Mouse (Mus musculus): ENCODE data around the gene Ltb4r1. TPM values are rescaled to one million over a fixed set of nuclear protein-coding genes. Genes with fewer than 3 reads are reported as not detected.
A peak's percentile ranks its signal among the peaks of the same experiment; 100 is the strongest.
"Not testable (repeated sequence)": the region's sequence is repeated elsewhere in the genome, so short reads cannot be mapped to it uniquely, and the experiment has no call there.

Gene Ltb4r1
- polyA plus RNA-seq, 1 experiment from 2014 or later = 0.17 TPM

DNA sequence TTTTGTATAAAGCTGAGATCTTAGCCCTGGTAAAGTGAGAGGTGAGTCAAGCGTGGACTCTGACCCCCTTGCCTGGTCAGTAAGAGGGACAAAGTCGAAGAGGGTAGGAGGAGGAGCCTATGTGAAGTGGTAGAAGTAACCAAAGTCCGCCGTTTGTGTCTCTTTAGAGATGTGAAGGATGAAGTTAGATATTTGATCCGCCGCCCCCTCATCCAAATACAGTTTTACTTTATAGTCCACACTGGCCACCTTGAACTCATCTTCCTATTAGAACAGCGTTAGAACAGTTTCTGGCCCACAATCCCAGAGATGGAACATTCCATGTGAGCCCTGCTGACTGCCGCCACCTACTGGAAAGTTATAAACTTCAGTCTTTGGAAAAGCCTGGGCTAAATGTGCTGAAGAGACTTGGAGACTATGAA is 7.4 kb upstream of the Ltb4r1 start, which contains the start of gene Cideb:
Gene Cideb, minus strand, starts transcription at position 96 of the 422 bp plus-strand sequence.
- ATAC-seq (ENCODE audit: insufficient number of reproducible peaks, low FRiP score, low TSS enrichment, low read depth) = no peak
- WGBS = 25% methylated on average over 8 of the region's 8 CpGs
- H3K9me3 ChIP-seq (ENCODE audit: control insufficient read depth, low read length) = no peaks in the 10 kb centered on the region
- peak; percentile 66 for DNase-seq (ENCODE audit: low spot score)
- peaks cover 11% of the 10 kb centered on the region; the same call in 1 of the 2 replicates for H3K36me3 ChIP-seq (ENCODE audit: control insufficient read depth, insufficient read depth, low read length)
- H3K4me1 ChIP-seq (ENCODE audit: control insufficient read depth, insufficient read depth, low read length) = peaks cover 7% of the 10 kb centered on the region; the same call in 1 of the 2 replicates
- H3K27me3 ChIP-seq (ENCODE audit: control insufficient read depth, insufficient read depth, low read length) = peaks cover 11% of the 10 kb centered on the region
- no peak within 1 kb of the TSS for H3K4me3 ChIP-seq (ENCODE audit: low read depth, low read length)
- H3K4me2 ChIP-seq (ENCODE audit: low read depth, severe bottlenecking) = no peak within 1 kb of the TSS
- no peak within 1 kb of the TSS for H3K27ac ChIP-seq (replicated peaks; ENCODE audit: low read depth, low read length)
- no peak within 1 kb of the TSS for H3K9ac ChIP-seq (ENCODE audit: low read length)

DNA sequence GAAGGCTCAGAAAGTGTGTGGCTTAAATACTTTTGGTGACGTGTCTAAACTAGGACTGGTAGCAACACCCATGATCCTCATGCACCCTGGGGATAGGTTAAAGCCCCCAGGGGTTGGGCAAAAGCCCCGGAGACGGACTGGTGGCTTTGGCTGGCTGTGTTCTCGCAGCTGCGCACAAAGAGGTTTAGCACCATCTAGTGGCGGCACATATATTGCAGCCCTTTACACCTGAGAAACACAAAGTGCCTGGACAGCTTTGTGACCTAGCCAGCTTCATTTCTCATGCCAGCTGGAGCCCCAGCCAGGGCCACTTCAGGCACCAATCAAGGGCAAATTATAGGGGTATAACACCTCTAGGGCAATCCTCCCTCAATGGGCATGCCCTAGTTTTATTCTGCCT is 5.6 kb upstream of the Ltb4r1 start:
- peak overlapping the region; percentile 35 for H3K4me2 ChIP-seq (ENCODE audit: low read depth, severe bottlenecking)
- 0 out of 2 replicates have a peak, but pooled peaks have one; percentile 24 for ATAC-seq (ENCODE audit: insufficient number of reproducible peaks, low FRiP score, low TSS enrichment, low read depth)
- not testable (repeated sequence) for H3K27ac ChIP-seq (replicated peaks; ENCODE audit: low read depth, low read length); H3K9me3 ChIP-seq (ENCODE audit: control insufficient read depth, low read length); H3K4me3 ChIP-seq (ENCODE audit: low read depth, low read length); H3K36me3 ChIP-seq (ENCODE audit: control insufficient read depth, insufficient read depth, low read length); H3K4me1 ChIP-seq (ENCODE audit: control insufficient read depth, insufficient read depth, low read length); H3K9ac ChIP-seq (ENCODE audit: low read length)
- H3K27me3 ChIP-seq (ENCODE audit: control insufficient read depth, insufficient read depth, low read length) = peaks cover 11% of the 10 kb centered on the region
- under 1% methylated on average over 6 of the region's 6 CpGs for WGBS
- DNase-seq (ENCODE audit: low spot score) = peak; percentile 94

DNA sequence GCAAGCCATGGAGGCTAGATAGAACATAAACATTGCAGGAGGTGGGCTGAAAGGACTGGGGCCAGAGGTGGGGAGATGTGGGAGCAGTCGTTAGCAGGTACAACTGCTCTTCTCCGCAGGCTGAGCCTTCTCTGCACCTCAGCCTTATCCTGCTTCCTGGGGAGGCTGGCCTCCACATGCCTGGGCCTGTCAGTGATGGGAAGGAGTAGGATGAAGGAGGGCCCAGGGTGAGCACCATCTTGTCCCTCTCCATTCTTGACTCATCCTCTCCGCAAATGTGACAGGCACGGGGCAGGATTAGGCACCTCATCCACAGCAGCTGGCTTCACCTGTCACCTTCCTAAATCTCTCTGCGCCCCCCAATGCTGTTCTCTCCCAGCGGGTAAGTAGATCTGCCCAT is 4.6 kb upstream of the Ltb4r1 start, which contains the start of gene Ltb4r2:
Gene Ltb4r2, plus strand, starts transcription at position 266 of the 400 bp plus-strand sequence.
- DNase-seq (ENCODE audit: low spot score) (no peak), ATAC-seq (ENCODE audit: insufficient number of reproducible peaks, low FRiP score, low TSS enrichment, low read depth) (no peak)
- Histone ChIP-seq H3K9me3 (ENCODE audit: control insufficient read depth, low read length) (no peaks in the 10 kb centered on the region), H3K4me1 (ENCODE audit: control insufficient read depth, insufficient read depth, low read length) (peaks cover 7% of the 10 kb centered on the region; the same call in 1 of the 2 replicates), H3K36me3 (ENCODE audit: control insufficient read depth, insufficient read depth, low read length) (no peaks in the 10 kb centered on the region), H3K4me3 (ENCODE audit: low read depth, low read length) (peak within 1 kb of the TSS; percentile 51), H3K4me2 (ENCODE audit: low read depth, severe bottlenecking) (peak within 1 kb of the TSS; percentile 93), H3K27ac (replicated peaks; ENCODE audit: low read depth, low read length) (no peak within 1 kb of the TSS), H3K9ac (ENCODE audit: low read length) (peak within 1 kb of the TSS; percentile 70), H3K27me3 (ENCODE audit: control insufficient read depth, insufficient read depth, low read length) (peaks cover 11% of the 10 kb centered on the region)
- WGBS = 70% methylated on average over 6 of the region's 6 CpGs

DNA sequence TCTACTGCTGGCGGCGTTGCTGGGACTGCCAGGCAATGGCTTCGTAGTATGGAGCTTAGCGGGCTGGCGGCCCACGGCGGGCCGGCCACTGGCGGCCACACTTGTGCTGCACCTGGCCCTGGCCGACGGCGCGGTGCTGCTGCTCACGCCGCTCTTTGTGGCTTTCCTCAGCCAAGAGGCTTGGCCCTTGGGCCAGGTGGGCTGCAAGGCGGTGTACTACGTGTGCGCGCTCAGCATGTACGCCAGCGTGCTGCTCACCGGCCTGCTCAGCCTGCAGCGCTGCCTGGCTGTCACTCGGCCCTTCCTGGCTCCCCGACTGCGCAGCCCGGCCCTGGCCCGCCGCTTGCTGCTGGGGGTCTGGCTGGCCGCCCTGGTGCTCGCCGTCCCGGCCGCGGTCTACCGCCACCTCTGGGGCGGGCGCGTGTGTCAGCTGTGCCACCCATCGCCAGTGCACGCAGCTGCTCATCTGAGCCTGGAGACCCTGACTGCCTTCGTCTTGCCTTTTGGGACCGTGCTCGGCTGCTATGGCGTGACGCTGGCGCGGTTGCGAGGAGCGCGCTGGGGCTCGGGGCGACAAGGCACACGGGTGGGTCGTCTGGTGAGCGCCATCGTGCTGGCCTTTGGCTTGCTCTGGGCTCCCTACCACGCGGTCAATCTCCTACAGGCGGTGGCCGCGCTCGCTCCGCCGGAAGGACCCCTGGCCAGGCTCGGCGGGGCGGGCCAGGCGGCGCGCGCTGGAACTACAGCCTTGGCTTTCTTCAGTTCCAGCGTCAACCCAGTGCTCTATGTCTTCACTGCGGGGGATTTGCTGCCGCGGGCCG is 3.6 kb upstream of the Ltb4r1 start:
- DNase-seq (ENCODE audit: low spot score) = peak; percentile 77
- H3K9ac ChIP-seq (ENCODE audit: low read length) = peak overlapping the region; percentile 70
- peaks cover 17% of the 10 kb centered on the region for H3K27me3 ChIP-seq (ENCODE audit: control insufficient read depth, insufficient read depth, low read length)
- peaks cover 7% of the 10 kb centered on the region; the same call in 1 of the 2 replicates for H3K4me1 ChIP-seq (ENCODE audit: control insufficient read depth, insufficient read depth, low read length)
- H3K4me3 ChIP-seq (ENCODE audit: low read depth, low read length) = peak overlapping the region; percentile 51
- H3K36me3 ChIP-seq (ENCODE audit: control insufficient read depth, insufficient read depth, low read length) = no peaks in the 10 kb centered on the region
- ATAC-seq (ENCODE audit: insufficient number of reproducible peaks, low FRiP score, low TSS enrichment, low read depth) = peak; percentile 68
- no peak overlapping the region for H3K27ac ChIP-seq (replicated peaks; ENCODE audit: low read depth, low read length)
- peak overlapping the region; percentile 93 for H3K4me2 ChIP-seq (ENCODE audit: low read depth, severe bottlenecking)
- WGBS = under 1% methylated on average over 77 of the region's 77 CpGs
- no peaks in the 10 kb centered on the region for H3K9me3 ChIP-seq (ENCODE audit: control insufficient read depth, low read length)

DNA sequence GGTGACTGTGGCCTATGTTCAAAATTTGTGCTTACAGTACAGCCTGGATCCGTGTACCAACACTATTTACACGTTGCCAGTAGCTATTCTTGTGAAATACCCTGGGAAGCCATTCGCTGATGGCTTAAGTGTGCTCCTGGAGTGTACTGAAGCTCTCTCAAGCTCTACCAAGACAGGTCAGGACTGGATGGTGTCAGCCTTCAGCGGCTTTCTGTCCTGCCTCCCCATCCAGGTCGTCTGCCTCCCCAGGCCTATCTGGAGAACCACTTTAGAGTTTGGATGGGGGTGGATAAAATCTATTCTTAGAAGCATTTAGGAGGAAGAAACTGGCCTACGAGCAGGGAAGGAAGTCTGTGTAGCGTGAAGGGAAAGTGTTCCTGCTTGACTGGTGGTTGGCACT is 2.6 kb upstream of the Ltb4r1 start:
- WGBS = 71% methylated on average over 7 of the region's 7 CpGs
- H3K27ac ChIP-seq (replicated peaks; ENCODE audit: low read depth, low read length) = no peak overlapping the region
- H3K4me2 ChIP-seq (ENCODE audit: low read depth, severe bottlenecking) = no peak overlapping the region
- H3K9ac ChIP-seq (ENCODE audit: low read length) = no peak overlapping the region; the same call in 1 of the 2 replicates
- no peak for DNase-seq (ENCODE audit: low spot score)
- ATAC-seq (ENCODE audit: insufficient number of reproducible peaks, low FRiP score, low TSS enrichment, low read depth) = no peak
- H3K4me3 ChIP-seq (ENCODE audit: low read depth, low read length) = no peak overlapping the region
- peaks cover 7% of the 10 kb centered on the region; the same call in 1 of the 2 replicates for H3K4me1 ChIP-seq (ENCODE audit: control insufficient read depth, insufficient read depth, low read length)
- no peaks in the 10 kb centered on the region for H3K36me3 ChIP-seq (ENCODE audit: control insufficient read depth, insufficient read depth, low read length)
- H3K9me3 ChIP-seq (ENCODE audit: control insufficient read depth, low read length) = no peaks in the 10 kb centered on the region
- peaks cover 24% of the 10 kb centered on the region for H3K27me3 ChIP-seq (ENCODE audit: control insufficient read depth, insufficient read depth, low read length)

DNA sequence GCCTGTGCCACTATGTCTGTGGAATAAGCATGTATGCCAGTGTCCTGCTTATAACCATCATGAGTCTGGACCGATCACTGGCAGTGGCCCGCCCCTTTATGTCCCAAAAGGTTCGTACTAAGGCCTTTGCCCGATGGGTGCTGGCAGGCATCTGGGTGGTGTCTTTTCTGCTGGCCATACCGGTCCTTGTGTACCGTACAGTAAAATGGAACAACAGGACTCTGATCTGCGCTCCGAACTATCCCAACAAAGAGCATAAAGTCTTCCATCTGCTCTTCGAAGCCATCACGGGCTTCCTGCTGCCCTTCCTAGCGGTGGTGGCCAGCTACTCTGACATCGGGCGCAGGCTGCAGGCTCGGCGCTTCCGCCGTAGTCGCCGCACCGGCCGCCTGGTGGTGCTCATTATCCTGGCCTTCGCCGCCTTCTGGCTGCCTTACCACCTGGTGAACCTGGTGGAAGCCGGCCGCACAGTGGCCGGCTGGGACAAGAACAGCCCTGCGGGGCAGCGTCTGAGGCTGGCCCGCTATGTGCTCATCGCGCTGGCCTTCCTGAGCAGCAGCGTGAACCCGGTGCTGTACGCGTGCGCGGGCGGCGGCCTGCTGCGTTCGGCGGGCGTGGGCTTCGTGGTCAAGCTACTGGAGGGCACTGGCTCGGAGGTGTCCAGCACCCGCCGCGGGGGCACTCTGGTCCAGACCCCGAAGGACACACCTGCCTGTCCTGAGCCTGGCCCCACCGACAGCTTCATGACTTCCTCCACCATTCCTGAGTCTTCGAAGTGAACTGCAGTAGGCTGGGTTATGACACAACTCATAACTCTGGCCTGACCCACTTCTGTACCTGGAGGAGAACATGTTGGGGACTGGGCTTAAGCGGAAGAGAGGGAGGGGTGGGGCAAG is 2.0 kb downstream of the Ltb4r1 start:
- H3K27ac ChIP-seq (replicated peaks; ENCODE audit: low read depth, low read length) = no peak overlapping the region
- peak overlapping the region; percentile 84 for H3K4me2 ChIP-seq (ENCODE audit: low read depth, severe bottlenecking)
- H3K27me3 ChIP-seq (ENCODE audit: control insufficient read depth, insufficient read depth, low read length) = peaks cover 12% of the 10 kb centered on the region
- peak overlapping the region; percentile 26 for H3K4me3 ChIP-seq (ENCODE audit: low read depth, low read length)
- H3K4me1 ChIP-seq (ENCODE audit: control insufficient read depth, insufficient read depth, low read length) = 0 out of 2 replicates have a peak, but pooled peaks cover under 1% of the 10 kb centered on the region
- no peaks in the 10 kb centered on the region for H3K9me3 ChIP-seq (ENCODE audit: control insufficient read depth, low read length)
- ATAC-seq (ENCODE audit: insufficient number of reproducible peaks, low FRiP score, low TSS enrichment, low read depth) (peak; percentile 57; the same call in 1 of the 2 replicates), DNase-seq (ENCODE audit: low spot score) (peak; percentile 83)
- H3K9ac ChIP-seq (ENCODE audit: low read length) = peak overlapping the region; percentile 61
- WGBS = 12% methylated on average over 52 of the region's 52 CpGs
- H3K36me3 ChIP-seq (ENCODE audit: control insufficient read depth, insufficient read depth, low read length) = no peaks in the 10 kb centered on the region

DNA sequence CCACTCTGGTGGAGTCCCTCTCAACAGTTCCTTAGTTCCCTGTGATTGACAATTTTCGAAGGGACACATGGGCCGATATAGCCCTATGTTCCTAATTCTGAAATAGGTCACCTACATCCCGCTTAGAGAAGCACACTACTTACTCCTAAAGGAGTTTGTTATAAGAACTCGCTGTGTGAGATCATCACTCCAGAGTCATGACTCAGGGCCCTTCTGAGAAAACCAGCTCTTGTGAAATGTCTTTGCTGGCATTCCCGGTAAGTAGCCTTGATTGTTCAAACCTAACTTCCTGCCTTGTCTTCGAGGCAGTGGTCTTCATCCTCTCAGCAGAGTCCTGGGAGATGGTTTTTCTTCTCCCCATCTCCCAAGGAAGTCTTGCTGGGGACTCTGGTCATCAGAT is 2.8 kb downstream of the Ltb4r1 start:
- Histone ChIP-seq H3K4me1 (ENCODE audit: control insufficient read depth, insufficient read depth, low read length) (no peaks in the 10 kb centered on the region), H3K9ac (ENCODE audit: low read length) (no peak overlapping the region), H3K4me2 (ENCODE audit: low read depth, severe bottlenecking) (no peak overlapping the region), H3K36me3 (ENCODE audit: control insufficient read depth, insufficient read depth, low read length) (no peaks in the 10 kb centered on the region), H3K4me3 (ENCODE audit: low read depth, low read length) (no peak overlapping the region), H3K9me3 (ENCODE audit: control insufficient read depth, low read length) (no peaks in the 10 kb centered on the region), H3K27ac (replicated peaks; ENCODE audit: low read depth, low read length) (no peak overlapping the region), H3K27me3 (ENCODE audit: control insufficient read depth, insufficient read depth, low read length) (peaks cover 12% of the 10 kb centered on the region)
- ATAC-seq (ENCODE audit: insufficient number of reproducible peaks, low FRiP score, low TSS enrichment, low read depth) (no peak), DNase-seq (ENCODE audit: low spot score) (no peak)
- 87% methylated on average over 6 of the region's 6 CpGs for WGBS

DNA sequence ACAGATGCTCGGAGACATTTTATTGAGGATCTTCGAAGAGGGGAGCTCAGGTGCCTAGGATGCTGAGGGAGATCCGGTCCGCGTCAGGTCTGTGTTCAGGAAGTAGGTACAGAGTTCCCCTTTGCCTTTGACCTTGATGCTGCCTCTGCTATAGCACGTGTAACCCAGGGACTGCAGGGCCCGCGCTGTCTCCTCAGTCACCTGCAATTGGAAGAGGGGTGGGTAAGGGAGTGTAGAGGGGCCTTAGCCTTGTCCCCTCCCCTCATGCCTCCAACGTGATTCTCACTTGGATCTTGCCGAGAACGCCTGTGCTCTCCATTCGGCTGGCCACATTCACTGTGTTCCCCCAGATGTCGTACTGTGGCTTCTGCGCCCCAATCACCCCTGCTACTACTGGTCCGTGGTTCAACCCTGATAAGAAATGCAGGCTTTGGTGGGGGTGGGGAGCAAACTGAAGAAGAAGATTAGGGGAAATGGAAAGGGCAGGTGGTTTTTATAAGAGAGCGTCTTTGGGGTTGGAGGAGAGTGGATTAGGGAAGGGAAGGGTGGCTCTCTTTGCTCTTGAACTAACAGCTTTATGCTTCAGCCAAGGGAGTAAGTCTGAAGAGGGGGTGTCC is 3.4 kb downstream of the Ltb4r1 start:
- WGBS = 74% methylated on average over 16 of the region's 16 CpGs
- no peak for ATAC-seq (ENCODE audit: insufficient number of reproducible peaks, low FRiP score, low TSS enrichment, low read depth)
- Histone ChIP-seq H3K4me1 (ENCODE audit: control insufficient read depth, insufficient read depth, low read length) (no peaks in the 10 kb centered on the region), H3K9me3 (ENCODE audit: control insufficient read depth, low read length) (no peaks in the 10 kb centered on the region), H3K4me3 (ENCODE audit: low read depth, low read length) (no peak overlapping the region), H3K4me2 (ENCODE audit: low read depth, severe bottlenecking) (no peak overlapping the region), H3K27ac (replicated peaks; ENCODE audit: low read depth, low read length) (no peak overlapping the region), H3K36me3 (ENCODE audit: control insufficient read depth, insufficient read depth, low read length) (no peaks in the 10 kb centered on the region), H3K9ac (ENCODE audit: low read length) (no peak overlapping the region), H3K27me3 (ENCODE audit: control insufficient read depth, insufficient read depth, low read length) (peaks cover 12% of the 10 kb centered on the region)
- no peak for DNase-seq (ENCODE audit: low spot score)

Data from limb, embryonic 11.5 days (tissue).